Mouse (Mus musculus) CH12.LX (cell line): Measurements from ENCODE around the gene 2210011C24Rik. TPM values are rescaled to one million over a fixed set of nuclear protein-coding genes. Genes with fewer than 3 reads are reported as not detected.
A peak's percentile ranks its signal among the peaks of the same experiment; 100 is the strongest.

ENCODE experiments used
- DNase-seq: peaks from one replicate; pipeline ENCODE4 v3.0.0-alpha.2; 2013; ENCODE audit errors: extremely low read depth
- H3K27ac ChIP-seq: 2 replicates; pipeline ENCODE4 v1.5.1; 2012; ENCODE audit warnings: low read depth, mild to moderate bottlenecking, control low read depth, moderate library complexity; ENCODE audit not compliant: insufficient read depth
- H3K27me3 ChIP-seq: replicated peaks from 2 replicates; pipeline ENCODE3; 2012; ENCODE audit warnings: inconsistent platforms
- H3K36me3 ChIP-seq, 2 experiments: replicated peaks in 1 of 2; 2 replicates each; pipeline versions ENCODE3 to v1.6.1; 2012; ENCODE audit warnings: inconsistent platforms in 1 of 2, low read length in 1 of 2, mild to moderate bottlenecking in 1 of 2, mixed read lengths in 1 of 2, moderate library complexity in 1 of 2; ENCODE audit not compliant: control insufficient read depth in 1 of 2, insufficient read depth in 1 of 2
- H3K4me1 ChIP-seq, 2 experiments: 2 replicates each; pipeline ENCODE4 v1.6.1; 2012; ENCODE audit warnings: inconsistent platforms in 1 of 2, moderate library complexity in 1 of 2; ENCODE audit not compliant: insufficient read depth in 2 of 2, control insufficient read depth in 1 of 2
- H3K4me2 ChIP-seq: 2 replicates; pipeline ENCODE4 v1.6.1; 2012; ENCODE audit warnings: low read depth, mild to moderate bottlenecking, control low read depth; ENCODE audit not compliant: poor library complexity, insufficient read depth, severe bottlenecking
- H3K4me3 ChIP-seq, 3 experiments: fragments of 150-350 bp in 1 of 3; sonication (generic) in 1 of 3; replicated peaks in 1 of 3; 2 replicates each; pipeline versions ENCODE3 to v1.5.1; 2011 to 2012; ENCODE audit warnings: low read depth in 2 of 3, low read length in 2 of 3, mild to moderate bottlenecking in 2 of 3, moderate library complexity in 2 of 3, control low read depth in 1 of 3, improper control_type of control experiment in 1 of 3, inconsistent platforms in 1 of 3, mixed read lengths in 1 of 3; ENCODE audit not compliant: poor library complexity in 1 of 3
- H3K79me2 ChIP-seq: replicated peaks from 2 replicates; pipeline ENCODE4 v1.6.1; 2012; ENCODE audit warnings: mild to moderate bottlenecking, moderate library complexity; ENCODE audit not compliant: control insufficient read depth, poor library complexity, insufficient read depth, severe bottlenecking; ENCODE audit errors: extremely low read depth
- H3K9ac ChIP-seq: 2 replicates; pipeline ENCODE4 v1.6.1; 2012; ENCODE audit warnings: low read depth, mild to moderate bottlenecking, control low read depth, moderate library complexity; ENCODE audit not compliant: insufficient read depth
- H3K9me3 ChIP-seq: replicated peaks from 2 replicates; pipeline ENCODE3; 2012; ENCODE audit warnings: low read length, inconsistent platforms, mixed read lengths
- CTCF ChIP-seq, 2 experiments: IDR thresholded peaks in 1 of 2; conservative IDR thresholded peaks in 1 of 2; 2 replicates each; pipeline ENCODE4 v1.5.1; 2011 to 2012; ENCODE audit warnings: low read depth in 2 of 2, low read length in 2 of 2, improper control_type of control experiment in 1 of 2, inconsistent platforms in 1 of 2, mild to moderate bottlenecking in 1 of 2, moderate library complexity in 1 of 2
- ELF1 ChIP-seq: IDR thresholded peaks from 2 replicates; pipeline ENCODE4 v1.6.1; 2014; ENCODE audit warnings: low read depth, mild to moderate bottlenecking, inconsistent platforms, low read length, improper control_type of control experiment
- GABPA ChIP-seq: IDR thresholded peaks from 2 replicates; pipeline ENCODE4 v1.6.1; 2012; ENCODE audit warnings: low read depth, low read length, improper control_type of control experiment, inconsistent platforms; ENCODE audit not compliant: insufficient replicate concordance
- IRF4 ChIP-seq: IDR thresholded peaks from 2 replicates; pipeline ENCODE4 v1.6.1; 2014; ENCODE audit warnings: low read depth, mild to moderate bottlenecking, inconsistent platforms, low read length, improper control_type of control experiment
- MAX ChIP-seq: IDR thresholded peaks from 2 replicates; pipeline ENCODE4 v1.6.1; 2011; ENCODE audit warnings: low read length, improper control_type of control experiment
- MEF2A ChIP-seq: IDR thresholded peaks from 2 replicates; pipeline ENCODE4 v1.6.1; 2014; ENCODE audit warnings: low read depth, mild to moderate bottlenecking, inconsistent platforms, low read length, improper control_type of control experiment, borderline replicate concordance
- MXI1 ChIP-seq: IDR thresholded peaks from 2 replicates; pipeline ENCODE4 v1.6.1; 2011; ENCODE audit warnings: mild to moderate bottlenecking, low read depth, low read length, improper control_type of control experiment
- NELFE ChIP-seq: IDR thresholded peaks from 2 replicates; pipeline ENCODE4 v1.6.1; 2011; ENCODE audit warnings: low read depth, low read length, improper control_type of control experiment
- NRF1 ChIP-seq: IDR thresholded peaks from 2 replicates; pipeline ENCODE4 v1.6.1; 2014; ENCODE audit warnings: low read depth, mild to moderate bottlenecking, inconsistent platforms, low read length, improper control_type of control experiment, moderate library complexity
- POLR2A ChIP-seq: IDR thresholded peaks from 2 replicates; pipeline ENCODE4 v1.6.1; 2011; ENCODE audit warnings: low read depth, mild to moderate bottlenecking, improper control_type of control experiment, low read length
- POLR2AphosphoS2 ChIP-seq: IDR thresholded peaks from 2 replicates; pipeline ENCODE4 v1.6.1; 2011; ENCODE audit warnings: low read depth, low read length, improper control_type of control experiment
- RAD21 ChIP-seq: IDR thresholded peaks from 2 replicates; pipeline ENCODE4 v1.6.1; 2011; ENCODE audit warnings: low read depth, mild to moderate bottlenecking, low read length, improper control_type of control experiment, moderate library complexity
- SMC3 ChIP-seq: IDR thresholded peaks from 2 replicates; pipeline ENCODE4 v1.6.1; 2011; ENCODE audit warnings: low read depth, low read length, improper control_type of control experiment
- TCF12 ChIP-seq: IDR thresholded peaks from 2 replicates; pipeline ENCODE4 v1.6.1; 2014; ENCODE audit warnings: low read depth, mild to moderate bottlenecking, inconsistent platforms, low read length, improper control_type of control experiment
- UBTF ChIP-seq: IDR thresholded peaks from 2 replicates; pipeline ENCODE4 v1.6.1; 2012; ENCODE audit warnings: low read depth, mild to moderate bottlenecking, inconsistent platforms, low read length, improper control_type of control experiment, moderate library complexity
- ZMIZ1 ChIP-seq: IDR thresholded peaks from 2 replicates; pipeline ENCODE4 v1.6.1; 2012; ENCODE audit warnings: low read depth, mild to moderate bottlenecking, inconsistent platforms, low read length, improper control_type of control experiment
- dilution Hi-C: fragments of 300-500 bp; cut with MboI; formaldehyde crosslinking; loops from 2 replicates; pipeline ENCODE4 v1.14.3; 2020; ENCODE audit warnings: low sequenced_read_pairs; ENCODE audit not compliant: extremely low pct_unique_long_range_greater_than_20kb, extremely low pct_ligation_motif_present
- in situ Hi-C: fragments of 300-500 bp; cut with MboI; formaldehyde crosslinking; loops from 3 replicates; pipeline ENCODE4 v1.14.3; 2019; ENCODE audit warnings: low sequenced_read_pairs, low pct_ligation_motif_present, low pct_unique_long_range_greater_than_20kb, mixed read lengths
- polyA plus RNA-seq: library from polyadenylated mRNA; unstranded; fragments of >175 nt; gene quantifications from 2 replicates; pipeline ENCODE4 v1.2.1, GENCODE M21; 2012; ENCODE audit warnings: low read depth; ENCODE audit not compliant: insufficient read length
- total RNA-seq, 2 experiments: library from RNA; depleted of rRNA; stranded (reverse); fragments of 300-350 nt in 1 of 2; fragments of >200 nt in 1 of 2; gene quantifications; 2 replicates each; pipeline ENCODE4 v1.2.3; 2012 to 2014

The 2210011C24Rik gene
- total and polyA plus RNA-seq, 3 experiments, result not detected

DNA sequence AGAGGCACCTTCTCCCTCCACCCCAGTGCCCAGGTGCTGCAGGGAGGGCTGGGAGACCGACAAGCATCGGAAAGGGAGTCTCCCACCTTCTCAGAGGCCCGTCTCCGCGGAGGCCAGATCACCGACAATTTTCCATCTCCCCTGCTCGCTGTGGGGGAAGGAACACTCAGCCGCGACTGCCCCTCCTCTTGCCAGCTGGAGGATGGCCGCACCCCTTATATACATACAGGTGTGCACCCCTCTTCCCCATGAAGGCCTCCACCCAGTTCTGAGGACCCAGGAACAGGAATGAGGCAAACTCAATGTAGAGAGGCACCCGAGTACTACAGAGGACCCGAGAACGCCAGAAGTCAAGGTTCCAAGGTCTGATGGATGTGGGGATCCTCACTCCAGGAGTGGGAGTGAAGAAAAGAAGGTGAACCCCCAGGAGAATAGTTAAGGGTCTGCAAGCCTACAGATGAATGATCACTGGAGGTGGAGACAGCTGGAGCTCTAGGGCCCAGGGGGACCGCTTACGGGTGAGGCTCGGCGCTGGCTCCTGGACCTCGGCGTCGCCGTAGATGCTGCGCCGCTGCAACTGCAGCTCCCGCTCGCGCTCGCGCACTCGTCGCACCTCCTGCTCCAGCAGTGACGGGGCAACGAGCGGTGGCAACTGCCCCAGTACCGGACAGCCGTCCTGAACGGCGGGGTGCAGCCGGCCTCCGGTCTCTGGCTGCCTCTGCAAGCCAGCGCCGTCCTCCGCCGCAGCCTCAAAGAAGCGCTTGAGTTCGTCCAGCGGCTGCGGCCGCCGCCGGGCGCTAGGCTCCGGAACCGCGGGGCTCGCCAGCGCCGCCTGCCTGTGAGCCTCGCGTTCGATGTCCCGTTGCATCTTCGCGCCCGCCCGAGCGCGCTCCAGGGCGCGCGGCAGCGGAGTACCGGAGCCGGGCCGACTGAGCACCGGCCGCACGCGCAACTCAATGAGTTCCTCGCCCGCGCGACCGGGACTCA lies 1.1 kb downstream of the 2210011C24Rik start:
- DNase-seq, result no peak
- Histone ChIP-seq H3K9ac (no peak overlapping the region), H3K9me3 (peaks cover 6% of the 10 kb centered on the region), H3K79me2 (no peaks in the 10 kb centered on the region), H3K4me2 (peak overlapping the region; percentile 87), H3K4me3 (peak overlapping the region in 2 of 3 experiments; percentile 15 to 29), H3K27me3 (peaks cover 30% of the 10 kb centered on the region), H3K27ac (no peak overlapping the region), H3K4me1 (peaks cover 6 to 18% of the 10 kb centered on the region in 2 experiments; a peak in 3 of 4 replicates)
- in situ Hi-C loops, result no loop called here
- TF ChIP-seq SMC3 (peak; percentile 36), MEF2A (no peak), MAX (0 out of 2 replicates have a peak, but pooled peaks have one; percentile 24), TCF12 (0 out of 2 replicates have a peak, but pooled peaks have one; percentile 18), POLR2A (no peak), UBTF (peak; percentile 98), ELF1 (peak; percentile 21; the same call in 1 of the 2 replicates), GABPA (no peak), CTCF (conservative IDR thresholded peaks at IDR 0.05 in 1 of 2, IDR thresholded peaks at IDR 0.05 in 1 of 2; ENCODE audit: low read depth in 2 of 2, low read length in 2 of 2) (peak in 1 of 2 experiments; percentile 70; a peak in 2 of 4 replicates), NRF1 (peak; percentile 45)
- TF ChIP-seq, all 38 proteins: peak for 7
- dilution Hi-C loops, result no loop called here
- H3K36me3 ChIP-seq, result no peaks in the 10 kb centered on the region

DNA sequence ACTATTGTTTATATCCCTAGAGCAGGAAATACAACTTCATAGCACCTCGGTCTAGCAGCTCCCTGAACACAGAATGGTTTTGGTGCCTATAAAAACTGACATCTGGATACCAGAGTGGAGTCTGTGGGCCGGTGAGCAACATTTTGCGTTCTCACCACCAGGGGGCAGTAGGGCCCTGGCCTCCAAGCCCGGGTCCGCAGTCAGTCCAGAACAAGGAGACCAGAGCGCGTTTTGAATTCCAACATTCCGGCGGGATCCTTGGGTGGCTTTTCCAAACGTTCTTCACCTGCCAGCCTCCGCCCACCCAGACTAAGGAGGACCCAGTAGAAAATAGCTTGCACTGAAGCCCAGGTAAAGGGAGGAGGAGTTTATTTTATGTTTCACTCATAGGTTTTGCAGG lies 2.1 kb downstream of the 2210011C24Rik start:
- no peak overlapping the region for H3K4me2 ChIP-seq
- dilution Hi-C loops, result no loop called here
- H3K27ac ChIP-seq, result no peak overlapping the region
- H3K4me3 ChIP-seq, result no peak overlapping the region
- no peaks in the 10 kb centered on the region for H3K36me3 ChIP-seq
- in situ Hi-C loops, result no loop called here
- peak; percentile 62 for DNase-seq
- H3K9ac ChIP-seq, result no peak overlapping the region
- no peaks in the 10 kb centered on the region for H3K79me2 ChIP-seq
- peaks cover 5% of the 10 kb centered on the region for H3K9me3 ChIP-seq
- no peak for TF ChIP-seq UBTF
- TF ChIP-seq CTCF (conservative IDR thresholded peaks at IDR 0.05 in 1 of 2, IDR thresholded peaks at IDR 0.05 in 1 of 2; ENCODE audit: low read depth in 2 of 2, low read length in 2 of 2), result peak; percentile 62 to 89
- no peak for TF ChIP-seq ZMIZ1
- peak; percentile 74 for TF ChIP-seq RAD21
- peak; percentile 19; the same call in 1 of the 2 replicates for TF ChIP-seq IRF4
- no peak for TF ChIP-seq MAX
- peak; percentile 64 for TF ChIP-seq SMC3
- no peak for TF ChIP-seq POLR2AphosphoS2
- no peak for TF ChIP-seq MXI1
- TF ChIP-seq NELFE, result peak; percentile 28; the same call in 1 of the 2 replicates
- TF ChIP-seq, all 38 proteins: peak for 5
- H3K27me3 ChIP-seq, result peaks cover 30% of the 10 kb centered on the region
- H3K4me1 ChIP-seq, result peaks cover 6 to 23% of the 10 kb centered on the region in 2 experiments; a peak in 3 of 4 replicates
